Mouse (Mus musculus): Measurements from ENCODE around the gene Hsdl2. TPM values are rescaled to one million over a fixed set of nuclear protein-coding genes. Genes with fewer than 3 reads are reported as not detected.

Hsdl2 gene
- total and polyA plus RNA-seq, 2 experiments: 25.8 to 68.9 TPM

- H3K27me3 ChIP-seq (ENCODE audit: control insufficient read depth, insufficient read depth, low read length): no peaks in the 10 kb centered on the region
- no peaks in the 10 kb centered on the region; the same call in 1 of the 2 replicates for H3K79me2 ChIP-seq (ENCODE audit: control insufficient read depth, insufficient read depth, low read length)
- no peak overlapping the region for H3K9ac ChIP-seq (ENCODE audit: low read depth, low read length)
- no peak overlapping the region for H3K27ac ChIP-seq (replicated peaks; ENCODE audit: insufficient read depth, low read depth, low read length)
- 57% methylated on average over 5 of the region's 5 CpGs for WGBS
- peaks cover 2% of the 10 kb centered on the region; the same call in 1 of the 2 replicates for H3K4me1 ChIP-seq (ENCODE audit: control insufficient read depth, insufficient read depth, low read length)
- no peak for DNase-seq (ENCODE audit: extremely low read depth, low read depth, low spot score)
- no peak overlapping the region for H3K4me3 ChIP-seq (ENCODE audit: insufficient read depth, low read depth, low read length)
- TF ChIP-seq POLR2A (IDR thresholded peaks at IDR 0.05; ENCODE audit: extremely low read depth, insufficient read depth, low read length): no peak
- TF ChIP-seq CTCF (IDR thresholded peaks at IDR 0.05; ENCODE audit: low read depth, low read length): no peak
- no peaks in the 10 kb centered on the region for H3K36me3 ChIP-seq (ENCODE audit: control insufficient read depth, insufficient read depth, low read length)
These were observed 74.8 kb downstream of the Hsdl2 start for GRCm38 (mm10) chr4:59656061-59656642.

DNA sequence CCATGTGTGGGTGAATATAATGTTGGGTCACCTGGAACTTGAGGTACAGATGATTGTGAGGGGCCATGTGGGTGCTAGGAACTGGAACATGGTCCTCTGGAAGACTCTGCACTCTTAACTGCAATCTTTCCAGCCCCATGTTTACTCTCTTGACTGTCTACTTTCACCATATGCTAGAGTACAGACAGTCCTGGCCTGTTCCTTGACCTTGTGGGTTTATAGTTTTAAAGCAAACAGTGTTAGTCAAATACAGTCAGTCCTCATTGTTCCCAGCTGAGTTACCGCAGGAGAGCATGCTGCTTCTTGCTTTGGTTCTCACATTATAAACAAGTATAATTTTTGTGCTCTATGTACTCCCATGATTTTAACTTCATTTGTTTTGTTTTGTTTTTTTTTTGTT, 80.8 kb downstream of the Hsdl2 start:
- no peak overlapping the region for H3K9ac ChIP-seq (ENCODE audit: low read depth, low read length)
- TF ChIP-seq CTCF (IDR thresholded peaks at IDR 0.05; ENCODE audit: low read depth, low read length): no peak
- no peak for TF ChIP-seq POLR2A (IDR thresholded peaks at IDR 0.05; ENCODE audit: extremely low read depth, insufficient read depth, low read length)
- H3K27ac ChIP-seq (replicated peaks; ENCODE audit: insufficient read depth, low read depth, low read length): no peak overlapping the region
- H3K4me3 ChIP-seq (ENCODE audit: insufficient read depth, low read depth, low read length): no peak overlapping the region
- WGBS: 29% methylated on average over 1 of the region's 1 CpGs
- no peaks in the 10 kb centered on the region for H3K27me3 ChIP-seq (ENCODE audit: control insufficient read depth, insufficient read depth, low read length)
- peaks cover 16% of the 10 kb centered on the region for H3K4me1 ChIP-seq (ENCODE audit: control insufficient read depth, insufficient read depth, low read length)
- no peaks in the 10 kb centered on the region for H3K36me3 ChIP-seq (ENCODE audit: control insufficient read depth, insufficient read depth, low read length)
- H3K79me2 ChIP-seq (ENCODE audit: control insufficient read depth, insufficient read depth, low read length): peaks cover 7% of the 10 kb centered on the region; the same call in 1 of the 2 replicates
- peak; percentile 45 for DNase-seq (ENCODE audit: extremely low read depth, low read depth, low spot score)

- H3K36me3 ChIP-seq (ENCODE audit: control insufficient read depth, insufficient read depth, low read length): no peaks in the 10 kb centered on the region
- H3K27ac ChIP-seq (replicated peaks; ENCODE audit: insufficient read depth, low read depth, low read length): peak overlapping the region; percentile 36
- H3K4me1 ChIP-seq (ENCODE audit: control insufficient read depth, insufficient read depth, low read length): peaks cover 16% of the 10 kb centered on the region
- H3K4me3 ChIP-seq (ENCODE audit: insufficient read depth, low read depth, low read length): no peak overlapping the region
- DNase-seq (ENCODE audit: extremely low read depth, low read depth, low spot score): peak; percentile 67
- H3K9ac ChIP-seq (ENCODE audit: low read depth, low read length): no peak overlapping the region
- 38% methylated on average over 6 of the region's 6 CpGs for WGBS
- peaks cover 9% of the 10 kb centered on the region; the same call in 1 of the 2 replicates for H3K79me2 ChIP-seq (ENCODE audit: control insufficient read depth, insufficient read depth, low read length)
- H3K27me3 ChIP-seq (ENCODE audit: control insufficient read depth, insufficient read depth, low read length): no peaks in the 10 kb centered on the region
- TF ChIP-seq POLR2A (IDR thresholded peaks at IDR 0.05; ENCODE audit: extremely low read depth, insufficient read depth, low read length): no peak
- TF ChIP-seq CTCF (IDR thresholded peaks at IDR 0.05; ENCODE audit: low read depth, low read length): no peak
These were observed 82.1 kb downstream of the Hsdl2 start for GRCm38 (mm10) chr4:59663451-59663850.

DNA sequence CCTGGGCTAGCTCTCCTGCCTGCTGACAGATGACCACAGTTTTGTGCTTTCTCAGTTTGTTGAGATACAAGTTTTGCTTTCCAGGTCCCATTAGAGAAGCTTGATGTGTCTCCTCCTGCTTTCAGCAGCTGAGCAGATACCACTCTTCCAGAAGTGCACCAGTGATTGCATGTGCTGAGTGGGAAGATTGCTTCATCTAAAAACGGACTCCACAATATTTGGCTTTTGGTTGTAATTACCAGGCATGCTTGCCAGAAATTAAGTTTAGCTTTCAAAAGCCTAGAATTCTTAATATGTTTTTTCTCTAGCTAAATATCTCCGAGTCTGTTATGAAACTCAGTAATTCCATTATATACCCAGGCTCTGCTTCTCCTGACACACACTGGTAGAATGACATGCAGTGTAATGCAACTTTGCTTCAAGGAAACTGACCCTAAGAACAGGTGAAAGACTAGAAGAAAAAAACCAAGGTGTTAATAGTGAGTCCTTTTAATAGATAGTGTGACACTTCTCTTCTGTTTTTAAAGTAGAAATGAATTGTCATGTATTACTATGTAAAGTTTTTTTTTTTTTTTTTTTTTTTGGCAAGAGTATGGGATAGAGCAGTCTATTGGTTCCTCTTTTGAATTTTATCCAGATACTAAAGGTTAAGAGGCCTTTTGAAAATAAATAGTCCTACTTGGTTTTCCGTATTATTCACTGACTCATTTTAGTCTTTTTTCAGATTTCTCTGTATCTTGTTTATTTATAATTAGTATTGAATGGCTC, 85.4 kb downstream of the Hsdl2 start:
- peaks cover 9% of the 10 kb centered on the region; the same call in 1 of the 2 replicates for H3K79me2 ChIP-seq (ENCODE audit: control insufficient read depth, insufficient read depth, low read length)
- H3K27me3 ChIP-seq (ENCODE audit: control insufficient read depth, insufficient read depth, low read length): no peaks in the 10 kb centered on the region
- H3K4me3 ChIP-seq (ENCODE audit: insufficient read depth, low read depth, low read length): no peak overlapping the region
- TF ChIP-seq POLR2A (IDR thresholded peaks at IDR 0.05; ENCODE audit: extremely low read depth, insufficient read depth, low read length) (no peak), CTCF (IDR thresholded peaks at IDR 0.05; ENCODE audit: low read depth, low read length) (no peak)
- no peak overlapping the region for H3K9ac ChIP-seq (ENCODE audit: low read depth, low read length)
- no peak overlapping the region for H3K27ac ChIP-seq (replicated peaks; ENCODE audit: insufficient read depth, low read depth, low read length)
- peaks cover 16% of the 10 kb centered on the region for H3K4me1 ChIP-seq (ENCODE audit: control insufficient read depth, insufficient read depth, low read length)
- 17% methylated on average over 3 of the region's 3 CpGs for WGBS
- H3K36me3 ChIP-seq (ENCODE audit: control insufficient read depth, insufficient read depth, low read length): no peaks in the 10 kb centered on the region
- peak; percentile 77 for DNase-seq (ENCODE audit: extremely low read depth, low read depth, low spot score)

- no peaks in the 10 kb centered on the region for H3K27me3 ChIP-seq (ENCODE audit: control insufficient read depth, insufficient read depth, low read length)
- no peak for TF ChIP-seq CTCF (IDR thresholded peaks at IDR 0.05; ENCODE audit: low read depth, low read length)
- no peak for TF ChIP-seq POLR2A (IDR thresholded peaks at IDR 0.05; ENCODE audit: extremely low read depth, insufficient read depth, low read length)
- no peak for DNase-seq (ENCODE audit: extremely low read depth, low read depth, low spot score)
- WGBS: 91% methylated on average over 3 of the region's 3 CpGs
- H3K9ac ChIP-seq (ENCODE audit: low read depth, low read length): no peak overlapping the region
- H3K4me1 ChIP-seq (ENCODE audit: control insufficient read depth, insufficient read depth, low read length): peaks cover 14% of the 10 kb centered on the region
- peaks cover 9% of the 10 kb centered on the region; the same call in 1 of the 2 replicates for H3K79me2 ChIP-seq (ENCODE audit: control insufficient read depth, insufficient read depth, low read length)
- H3K36me3 ChIP-seq (ENCODE audit: control insufficient read depth, insufficient read depth, low read length): no peaks in the 10 kb centered on the region
- no peak overlapping the region for H3K27ac ChIP-seq (replicated peaks; ENCODE audit: insufficient read depth, low read depth, low read length)
- H3K4me3 ChIP-seq (ENCODE audit: insufficient read depth, low read depth, low read length): no peak overlapping the region
These were observed 86.7 kb downstream of the Hsdl2 start for GRCm38 (mm10) chr4:59668050-59668449.

Other genes with a start within 250 kb of the Hsdl2 start
- gene Susd1, start 142.9 kb upstream of the Hsdl2 start, total RNA-seq (2014; rRNA removed): 9.7 and 14.8 TPM in 2 replicates
- gene Susd1, start 142.9 kb upstream of the Hsdl2 start, polyA plus RNA-seq (2012; rRNA removed): 5.4 and 5.5 TPM in 2 replicates
- 52.6 and 56.4 TPM in 2 replicates for gene Ptbp3, start 32.2 kb upstream of the Hsdl2 start, total RNA-seq (2014; rRNA removed)
- gene Ptbp3, start 32.2 kb upstream of the Hsdl2 start, polyA plus RNA-seq (2012; rRNA removed): 19.6 and 24.1 TPM in 2 replicates
- gene E130308A19Rik, start 44.6 kb downstream of the Hsdl2 start, total RNA-seq (2014; rRNA removed): 1.5 and 3.7 TPM in 2 replicates
- 2.3 and 2.6 TPM in 2 replicates for gene E130308A19Rik, start 44.6 kb downstream of the Hsdl2 start, polyA plus RNA-seq (2012; rRNA removed)
- gene Inip, start 220.0 kb downstream of the Hsdl2 start, total RNA-seq (2014; rRNA removed): 2.4 and 3.4 TPM in 2 replicates
- gene Inip, start 220.0 kb downstream of the Hsdl2 start, polyA plus RNA-seq (2012; rRNA removed): 2.3 and 2.4 TPM in 2 replicates
- 4.1 and 5.9 TPM in 2 replicates for gene Snx30, start 224.3 kb downstream of the Hsdl2 start, total RNA-seq (2014; rRNA removed)
- gene Snx30, start 224.3 kb downstream of the Hsdl2 start, polyA plus RNA-seq (2012; rRNA removed): 1.4 and 1.6 TPM in 2 replicates

All from liver, adult 2 months (tissue).